Mouse (Mus musculus): ENCODE measurements at regions not wholly inside any gene's neighbourhood (a gene's known extent, or its start where the extent isn't known, plus 50 kb on each side); places are given as distances from the start of the nearest gene placed in this dataset.

- no peak for TF ChIP-seq CTCF (IDR thresholded peaks at IDR 0.05; ENCODE audit: insufficient read depth, low read depth, low read length)
- no peak for TF ChIP-seq POLR2A (IDR thresholded peaks at IDR 0.05; ENCODE audit: insufficient read depth, low read depth, low read length)
These were observed 314.2 kb upstream of the 4931429L15Rik start for GRCm38 (mm10) chr9:46633952-46634351.

All from olfactory bulb, adult 2 months (tissue).